Mouse (Mus musculus): ENCODE measurements around the gene Tmf1. TPM values are rescaled to one million over a fixed set of nuclear protein-coding genes. Genes with fewer than 3 reads are reported as not detected.

The Tmf1 gene
- 27.3 and 27.6 TPM in 2 replicates for polyA plus RNA-seq (2015; fragmentation: Nextera tagmentation; extraction: Ambion mirVana)

DNA sequence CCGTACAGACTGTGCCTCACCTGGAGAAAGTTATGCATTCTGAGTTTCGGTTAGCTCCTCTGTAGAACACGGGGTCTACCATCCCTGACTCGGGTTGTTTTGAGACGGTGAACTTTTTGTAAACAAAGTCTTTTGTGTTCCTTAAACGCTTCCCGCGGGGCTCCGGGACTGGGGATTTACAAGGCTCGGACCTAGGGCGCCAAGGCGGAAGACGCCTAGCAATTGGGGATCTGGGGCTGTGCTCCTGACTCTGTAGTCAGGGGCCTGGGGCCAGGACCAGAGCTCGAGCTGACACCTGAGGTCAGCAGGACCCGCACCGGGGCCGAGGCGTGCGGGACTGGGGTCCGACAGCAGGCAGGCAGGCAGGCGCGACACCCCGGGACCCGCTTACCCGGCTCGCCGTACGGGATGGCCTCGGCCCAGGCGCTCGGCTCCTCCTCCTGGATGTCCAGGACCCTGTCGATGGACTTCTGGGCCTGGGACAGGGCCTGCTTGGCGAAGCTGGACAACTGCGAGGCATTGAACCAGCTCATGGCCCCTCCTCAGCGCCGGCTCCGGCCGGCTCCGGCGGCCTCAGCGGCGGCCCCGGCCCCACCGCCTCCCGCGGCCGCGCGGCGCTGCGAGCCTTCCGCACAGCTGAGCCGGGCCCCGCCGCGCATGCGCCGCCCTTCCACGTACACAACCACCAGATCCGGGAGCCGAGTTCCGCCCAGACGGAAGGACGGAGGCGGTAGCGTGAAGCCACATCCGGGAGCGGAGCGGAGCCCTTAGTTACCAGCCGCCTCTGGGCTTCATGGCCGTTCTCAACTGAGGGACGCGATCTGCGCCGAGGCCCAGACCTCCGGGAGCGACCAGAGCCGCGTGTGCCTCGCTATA, at the start of gene Tmf1:
Gene Tmf1, minus strand, starts transcription at position 632 of the 876 bp plus-strand sequence.

DNA sequence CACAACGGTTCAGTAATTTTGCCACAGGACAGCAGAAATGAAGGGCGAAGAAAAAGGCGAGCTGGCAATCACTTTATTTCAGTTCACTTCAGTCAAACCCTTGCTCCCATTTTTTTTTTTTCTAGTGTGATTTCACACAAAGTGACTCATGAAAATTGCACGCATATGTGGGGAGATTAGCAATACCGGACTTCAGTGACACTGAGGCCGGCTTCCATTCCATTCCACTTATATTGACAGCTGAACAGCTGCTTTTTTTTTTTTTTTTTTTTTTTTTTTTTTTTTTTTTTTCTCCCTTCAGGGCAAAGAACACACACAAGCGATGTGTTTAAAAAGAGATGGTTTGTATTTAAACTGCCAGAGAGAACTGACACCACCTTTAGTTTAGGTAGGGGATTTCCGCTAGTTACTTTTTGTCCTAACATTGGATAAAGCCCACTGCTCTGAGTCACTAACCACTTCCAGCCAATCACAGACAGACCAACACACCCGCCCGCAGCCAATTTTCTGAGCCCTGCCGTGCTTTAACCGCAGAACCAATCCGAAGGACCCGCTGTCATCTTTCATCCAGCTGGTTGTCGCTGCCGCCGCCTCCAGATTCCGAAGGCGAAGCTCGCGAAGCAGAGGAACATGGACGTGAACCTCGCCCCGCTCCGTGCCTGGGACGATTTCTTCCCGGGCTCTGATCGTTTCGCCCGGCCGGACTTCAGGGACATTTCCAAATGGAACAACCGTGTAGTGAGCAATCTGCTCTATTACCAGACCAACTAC, 31.5 kb upstream of the Tmf1 start, which contains the start of gene Arl6ip5:
Gene Arl6ip5, plus strand, starts transcription at position 499 of the 771 bp plus-strand sequence.

DNA sequence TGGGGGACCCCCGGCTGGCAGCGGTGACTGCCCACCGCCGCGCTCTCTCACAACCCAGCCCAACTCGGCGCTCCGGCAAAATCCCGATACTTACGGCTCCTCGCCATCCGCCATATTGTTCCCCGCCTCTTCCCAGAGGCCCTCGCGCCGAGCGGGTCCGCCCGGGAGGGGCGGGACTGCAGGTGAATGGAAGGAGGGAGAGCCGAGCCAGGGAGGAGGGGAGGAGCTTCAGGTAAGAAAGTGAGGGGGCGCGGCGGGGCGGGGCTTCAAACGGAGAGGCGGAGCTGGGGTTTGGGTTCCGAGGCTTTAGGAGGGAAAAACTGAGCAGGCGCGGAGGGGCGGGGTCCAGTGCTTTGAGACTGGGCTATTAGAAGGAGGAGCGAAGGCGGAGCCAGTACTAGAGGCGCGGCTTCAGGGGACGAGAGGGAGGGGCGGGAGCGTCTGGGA, 26.5 kb upstream of the Tmf1 start, which contains the start of gene Uba3:
Gene Uba3, minus strand, starts transcription at position 209 of the 447 bp plus-strand sequence.

DNA sequence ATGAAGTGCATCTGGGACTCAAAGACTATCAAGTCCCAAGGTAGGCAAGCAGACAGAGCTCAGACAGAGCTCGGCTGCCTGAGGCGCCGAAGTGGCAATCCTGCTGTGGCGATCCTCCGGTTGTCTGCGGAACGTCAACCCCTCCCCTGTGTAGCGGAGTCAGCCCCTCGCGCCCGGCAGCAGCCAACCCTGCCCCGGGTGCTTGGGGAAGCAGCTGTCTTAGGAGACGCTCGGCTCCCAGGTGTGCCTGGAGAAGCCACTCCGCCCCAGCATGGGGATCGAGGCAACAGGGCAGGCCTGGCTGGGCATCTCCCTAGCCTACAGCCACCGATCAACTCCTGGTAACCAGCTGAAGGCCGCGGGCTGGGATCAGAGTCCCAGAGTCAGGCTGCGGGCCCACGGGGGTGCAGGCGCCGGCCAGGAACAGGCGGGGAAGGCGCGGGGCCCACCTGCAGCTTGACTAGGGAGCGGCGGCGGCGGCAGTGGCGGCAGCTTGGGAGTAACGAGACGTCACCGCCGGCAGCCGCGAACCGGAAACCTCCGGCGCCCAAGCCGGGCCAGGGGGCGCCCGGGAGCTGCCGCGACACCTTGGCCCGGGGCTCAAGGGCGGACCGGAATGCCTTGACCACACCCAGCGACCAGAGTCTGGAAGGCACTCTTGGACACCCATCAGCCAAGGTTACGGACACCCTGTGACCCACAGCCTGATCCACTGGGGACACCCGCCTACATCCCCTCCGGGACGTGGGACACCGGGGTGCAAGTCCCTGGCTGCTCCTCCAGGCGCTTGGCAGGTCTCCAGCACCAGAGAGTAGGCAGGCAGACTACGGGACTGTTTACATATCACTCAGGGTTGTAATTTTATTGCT, 30.3 kb downstream of the Tmf1 start, which contains the start of gene Eogt:
Gene Eogt, minus strand, starts transcription at position 800 of the 869 bp plus-strand sequence.

Other genes starting within 250 kb of the Tmf1 start
- gene Fam19a4, start 118.7 kb downstream of the Tmf1 start, polyA plus RNA-seq (2015; fragmentation: Nextera tagmentation; extraction: Ambion mirVana): 1.6 and 2.1 TPM in 2 replicates
- 3.2 and 4.4 TPM in 2 replicates for gene Eogt, start 29.9 kb downstream of the Tmf1 start, polyA plus RNA-seq (2015; fragmentation: Nextera tagmentation; extraction: Ambion mirVana)
- 51.1 and 55.2 TPM in 2 replicates for gene Uba3, start 26.5 kb upstream of the Tmf1 start, polyA plus RNA-seq (2015; fragmentation: Nextera tagmentation; extraction: Ambion mirVana)
- gene Arl6ip5, start 31.6 kb upstream of the Tmf1 start, polyA plus RNA-seq (2015; fragmentation: Nextera tagmentation; extraction: Ambion mirVana): 295 and 323 TPM in 2 replicates
- 107 and 120 TPM in 2 replicates for gene Lmod3, start 73.6 kb upstream of the Tmf1 start, polyA plus RNA-seq (2015; fragmentation: Nextera tagmentation; extraction: Ambion mirVana)